Mouse (Mus musculus): ENCODE results near the gene Etl4. TPM values are rescaled to one million over a fixed set of nuclear protein-coding genes. Genes with fewer than 3 reads are reported as not detected.

Gene Etl4
- total and polyA plus RNA-seq, 3 experiments = not detected

GRCm38 (mm10) chr2:20443671-20444440 lies 534.3 kb downstream of the Etl4 start:
- no peak overlapping the region for H3K27ac ChIP-seq (ENCODE audit: control insufficient read depth, low read depth, low read length)
- H3K79me2 ChIP-seq (ENCODE audit: control insufficient read depth, insufficient read depth, low read length, poor library complexity) = no peaks in the 10 kb centered on the region
- no peaks in the 10 kb centered on the region for H3K27me3 ChIP-seq (ENCODE audit: control insufficient read depth in 1 of 2, insufficient read depth in 2 of 2, low read length in 2 of 2)
- no peak overlapping the region for H3K4me3 ChIP-seq (ENCODE audit: control insufficient read depth in 1 of 2, insufficient read depth in 1 of 2, low read depth in 2 of 2, low read length in 2 of 2)
- no peaks in the 10 kb centered on the region for H3K9me3 ChIP-seq (replicated peaks; ENCODE audit: insufficient read depth, low read length)
- H3K36me3 ChIP-seq (ENCODE audit: control insufficient read depth in 1 of 2, insufficient read depth in 2 of 2, low read length in 2 of 2) = no peaks in the 10 kb centered on the region
- no peak overlapping the region for H3K9ac ChIP-seq (ENCODE audit: control insufficient read depth, low read depth, low read length, poor library complexity, severe bottlenecking)
- TF ChIP-seq CHD2 (IDR thresholded peaks at IDR 0.05; ENCODE audit: low read length) (no peak), JUND (IDR thresholded peaks at IDR 0.05; ENCODE audit: low read depth, low read length) (no peak), TCF12 (IDR thresholded peaks at IDR 0.05; ENCODE audit: low read depth, low read length) (no peak), ELF1 (IDR thresholded peaks at IDR 0.05; ENCODE audit: low read depth, low read length) (no peak), ZMIZ1 (IDR thresholded peaks at IDR 0.05; ENCODE audit: low read depth, low read length) (no peak), ZC3H11A (IDR thresholded peaks at IDR 0.05; ENCODE audit: low read depth, low read length) (no peak), MAZ (IDR thresholded peaks at IDR 0.05; ENCODE audit: low read depth, low read length) (no peak), MEF2A (IDR thresholded peaks at IDR 0.05; ENCODE audit: extremely low read depth, insufficient replicate concordance, low read depth, low read length, poor library complexity, severe bottlenecking) (no peak), EP300 (IDR thresholded peaks at IDR 0.05; ENCODE audit: low read depth in 1 of 2, low read length in 2 of 2) (no peak), ZNF384 (IDR thresholded peaks at IDR 0.05; ENCODE audit: low read depth, low read length) (no peak), SIN3A (IDR thresholded peaks at IDR 0.05; ENCODE audit: low read length) (no peak), MXI1 (IDR thresholded peaks at IDR 0.05; ENCODE audit: low read depth, low read length) (no peak), NELFE (IDR thresholded peaks at IDR 0.05; ENCODE audit: low read depth, low read length) (no peak), USF2 (IDR thresholded peaks at IDR 0.05; ENCODE audit: borderline replicate concordance in 1 of 2, insufficient read depth in 1 of 2, low read depth in 1 of 2, low read length in 2 of 2) (no peak), KAT2A (conservative IDR thresholded peaks at IDR 0.05; ENCODE audit: low read depth, low read length) (no peak), MAX (IDR thresholded peaks at IDR 0.05; ENCODE audit: low read length) (no peak), MYB (IDR thresholded peaks at IDR 0.05; ENCODE audit: low read depth, low read length) (no peak), BHLHE40 (IDR thresholded peaks at IDR 0.05; ENCODE audit: borderline replicate concordance, low read depth, low read length) (no peak), GABPA (IDR thresholded peaks at IDR 0.05; ENCODE audit: low read depth, low read length) (no peak), USF1 (IDR thresholded peaks at IDR 0.05; ENCODE audit: low read depth, low read length) (no peak)
- no peaks in the 10 kb centered on the region for H3K4me1 ChIP-seq (ENCODE audit: control insufficient read depth in 1 of 2, insufficient read depth in 2 of 2, low read length in 2 of 2)
- DNase-seq (ENCODE audit: low read depth, low spot score) = no peak
